Mouse (Mus musculus) layer of hippocampus, postnatal 14 days (tissue): ENCODE measurements at regions not wholly inside any gene's neighbourhood (a gene's known extent, or its start where the extent isn't known, plus 50 kb on each side); places are given as distances from the start of the nearest gene placed in this dataset.

Experiments used
- DNase-seq, 2 experiments: peaks; one replicate each; pipeline ENCODE4 v3.0.0; 2021 to 2022; ENCODE audit warnings: low spot score in 2 of 2, mixed read lengths in 1 of 2

- no peak for DNase-seq
These were observed 263.1 kb upstream of the Lyplal1 start for GRCm38 (mm10) chr1:186379938-186380847.

GRCm38 (mm10) chr1:186376906-186377623 lies 260.0 kb upstream of the Lyplal1 start:
- DNase-seq: no peak

- no peak for DNase-seq
These were observed 257.0 kb upstream of the Lyplal1 start for GRCm38 (mm10) chr1:186374009-186374649.

DNA sequence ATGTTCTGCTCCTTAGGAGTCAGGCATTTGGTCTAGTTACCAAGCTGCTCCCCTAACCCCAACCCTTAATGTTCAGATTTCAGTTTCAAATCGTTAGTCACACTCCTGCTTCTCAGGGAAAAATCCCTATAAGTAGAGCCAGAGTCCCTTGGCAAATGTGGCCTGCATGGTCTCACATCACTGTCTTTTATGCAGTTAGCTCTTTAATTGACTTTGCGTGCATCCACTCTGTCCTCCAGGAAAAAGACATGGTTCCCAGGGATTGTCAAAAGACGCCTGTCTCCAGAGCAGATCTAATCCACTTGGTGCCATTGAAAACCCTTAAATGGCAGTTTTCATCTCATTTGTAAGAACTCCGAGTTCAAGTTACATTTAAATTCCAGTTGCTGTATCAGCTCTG lies 256.3 kb upstream of the Lyplal1 start:
- no peak for DNase-seq

- DNase-seq: no peak
These were observed 255.8 kb upstream of the Lyplal1 start for GRCm38 (mm10) chr1:186372770-186373353.

DNA sequence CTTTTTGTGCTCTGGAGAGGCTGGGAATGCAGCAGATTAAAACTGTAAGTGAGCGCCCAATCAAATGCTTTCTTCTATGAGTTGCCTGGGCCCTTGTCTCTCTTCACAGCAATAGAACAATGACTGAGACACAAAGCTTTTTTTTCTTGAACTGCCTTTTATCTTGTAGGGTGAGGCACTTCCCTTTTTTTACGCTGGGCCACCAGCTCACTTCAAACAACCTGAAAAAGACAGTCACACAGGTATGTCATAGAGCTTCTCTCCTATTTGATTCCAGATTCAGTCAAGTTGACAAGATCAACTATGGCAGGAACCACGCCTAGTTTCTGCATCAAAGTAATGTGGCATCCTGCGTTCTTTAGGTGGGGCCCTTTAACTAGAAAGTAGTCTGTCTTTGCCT lies 246.2 kb upstream of the Lyplal1 start:
- no peak for DNase-seq

DNA sequence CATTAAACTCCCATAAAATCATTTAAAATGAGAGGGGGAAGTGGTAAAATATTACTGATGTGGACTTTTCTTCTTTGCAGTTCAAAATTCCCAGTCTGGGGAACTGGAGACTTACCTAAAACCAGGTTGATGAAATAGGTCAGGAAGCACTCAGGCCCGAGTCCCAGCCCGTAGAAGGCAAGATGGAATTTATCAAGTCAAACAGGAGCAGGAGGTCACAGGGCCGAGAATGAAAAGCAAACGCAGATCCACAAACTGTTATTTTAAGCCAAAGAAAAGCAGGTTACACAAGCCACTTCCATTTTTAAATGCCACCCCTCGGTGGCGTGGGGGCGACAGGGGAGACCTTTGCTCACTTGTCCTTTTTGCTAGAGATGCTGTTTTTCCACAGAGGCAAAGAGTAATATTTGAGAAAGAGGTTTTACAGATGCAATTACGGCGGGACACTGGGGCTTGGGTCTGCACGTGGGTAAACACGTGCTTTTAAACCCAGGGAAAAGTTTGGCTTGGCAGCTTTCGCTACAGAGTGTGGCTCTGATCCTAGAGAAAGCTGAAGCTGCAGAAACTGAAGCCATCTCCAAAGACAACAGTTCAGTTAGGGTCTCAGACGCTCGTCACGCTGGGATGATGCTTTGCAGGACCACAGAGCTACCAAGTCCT lies 241.0 kb upstream of the Lyplal1 start:
- DNase-seq: peak in 1 of 2 experiments; percentile 18

DNA sequence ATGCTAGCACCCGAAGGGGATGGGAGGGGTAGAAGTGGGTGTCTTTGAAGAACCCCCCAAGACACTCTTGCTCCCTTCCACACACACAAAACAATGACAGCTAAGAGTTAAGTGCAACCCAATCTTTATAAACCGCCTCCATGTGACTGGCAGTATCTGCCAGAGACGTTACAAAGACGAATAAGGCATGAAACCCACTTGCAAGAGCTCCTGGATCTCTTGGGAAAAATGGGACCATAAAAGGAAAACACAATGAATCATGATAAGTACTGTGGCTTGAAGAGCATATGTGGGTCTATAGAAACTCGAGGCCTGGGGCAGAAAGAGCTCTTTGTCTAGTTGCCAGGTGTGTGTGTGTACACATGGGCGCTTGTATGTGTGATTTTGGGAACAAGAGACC lies 237.6 kb upstream of the Lyplal1 start:
- DNase-seq: no peak

DNA sequence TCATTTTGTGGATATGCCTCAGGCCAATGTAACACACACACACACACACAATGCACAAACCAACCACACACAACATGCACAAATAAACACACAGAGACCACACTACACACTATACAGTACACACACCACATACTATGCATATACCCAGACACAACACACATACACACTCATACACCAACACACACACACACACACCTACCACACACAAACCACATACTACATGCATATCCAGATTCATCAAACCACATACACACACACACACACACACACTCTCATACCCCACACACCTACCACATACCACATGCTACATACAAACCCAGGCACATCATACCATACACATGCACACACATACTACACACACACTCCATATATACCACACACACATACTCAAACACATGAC lies 237.0 kb upstream of the Lyplal1 start:
- no peak for DNase-seq

GRCm38 (mm10) chr1:186350381-186350780 lies 233.3 kb upstream of the Lyplal1 start:
- no peak for DNase-seq

DNA sequence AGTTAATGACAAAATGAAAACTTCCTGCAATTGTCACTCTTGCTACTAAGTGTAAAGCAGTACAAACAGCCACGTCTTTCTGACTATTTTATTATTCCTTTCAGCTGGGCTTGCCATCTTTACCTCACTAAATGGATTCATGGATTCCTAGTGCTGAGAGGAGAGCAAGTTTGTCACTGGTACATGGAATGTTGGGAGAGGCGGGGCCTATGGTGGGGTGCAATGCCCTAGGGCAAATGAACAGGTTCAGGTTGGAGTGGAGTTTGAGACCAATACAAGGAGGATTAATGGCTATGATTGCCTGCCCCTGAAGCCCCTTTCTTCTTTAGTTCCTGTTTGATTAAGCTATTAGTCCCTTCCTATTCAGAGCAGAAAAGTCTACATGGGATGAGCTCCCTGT lies 232.9 kb upstream of the Lyplal1 start:
- no peak for DNase-seq

DNA sequence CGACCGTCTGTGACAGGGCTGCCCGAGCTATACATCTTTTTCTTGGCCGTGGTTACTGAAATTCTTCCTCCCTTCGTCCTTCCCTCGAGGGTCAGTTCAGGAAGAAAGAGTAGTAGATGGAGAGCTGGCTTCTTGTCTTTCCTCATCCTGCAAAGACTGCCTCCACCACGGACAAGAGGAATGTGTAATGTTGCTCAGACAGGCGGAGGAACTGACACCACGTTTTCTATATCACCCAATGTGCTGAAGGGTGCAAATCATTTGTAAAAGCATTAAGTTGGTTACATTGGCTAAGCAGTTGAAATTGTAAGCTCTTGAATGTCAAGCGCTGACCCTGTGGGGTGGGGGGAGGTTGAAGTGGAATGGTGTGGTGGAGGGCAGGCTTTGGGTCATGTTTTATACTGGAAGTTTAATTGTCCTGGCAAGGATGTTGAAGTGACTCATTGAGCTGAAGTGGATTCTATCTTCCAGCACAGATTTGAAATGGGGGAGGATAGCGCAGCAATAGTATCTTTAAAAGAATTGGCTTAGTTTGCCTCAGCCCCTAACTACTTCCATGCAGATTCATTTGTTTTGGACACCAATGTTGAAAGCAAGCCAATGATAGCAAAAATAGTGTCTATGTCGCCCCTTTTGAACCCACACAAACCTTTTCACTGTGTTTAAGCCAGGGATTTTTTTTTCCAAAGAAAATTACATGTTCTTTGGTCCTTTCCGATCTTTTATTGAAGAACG lies 230.5 kb upstream of the Lyplal1 start:
- no peak for DNase-seq

GRCm38 (mm10) chr1:186345449-186345848 lies 228.3 kb upstream of the Lyplal1 start:
- DNase-seq: no peak

DNA sequence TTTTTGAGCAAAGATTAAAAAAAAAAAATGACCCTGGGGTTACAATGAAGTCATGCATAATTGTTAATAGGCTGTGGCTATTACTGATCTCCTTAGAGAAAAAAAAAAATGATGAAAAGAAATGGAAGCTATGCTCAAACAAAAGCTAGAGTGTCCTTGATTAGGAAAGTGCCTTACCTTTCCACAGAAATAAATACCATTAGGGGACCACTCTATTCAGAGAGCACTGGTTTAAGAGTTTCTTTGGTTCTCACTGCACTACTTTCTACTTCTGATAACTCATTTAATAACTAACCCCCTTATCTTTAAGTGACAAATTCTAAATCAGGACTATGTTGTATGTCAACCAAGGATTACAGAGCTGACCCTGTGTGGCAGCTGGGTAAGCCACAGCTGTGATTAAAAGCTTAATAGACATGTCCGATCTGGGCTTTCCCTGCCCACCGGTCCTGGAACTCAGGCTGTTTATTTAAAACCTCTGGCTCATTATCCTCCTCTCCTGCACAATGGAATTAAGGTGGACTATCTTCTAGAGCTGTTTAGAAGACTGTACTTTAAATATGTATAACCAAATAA lies 225.9 kb upstream of the Lyplal1 start:
- DNase-seq: no peak

DNA sequence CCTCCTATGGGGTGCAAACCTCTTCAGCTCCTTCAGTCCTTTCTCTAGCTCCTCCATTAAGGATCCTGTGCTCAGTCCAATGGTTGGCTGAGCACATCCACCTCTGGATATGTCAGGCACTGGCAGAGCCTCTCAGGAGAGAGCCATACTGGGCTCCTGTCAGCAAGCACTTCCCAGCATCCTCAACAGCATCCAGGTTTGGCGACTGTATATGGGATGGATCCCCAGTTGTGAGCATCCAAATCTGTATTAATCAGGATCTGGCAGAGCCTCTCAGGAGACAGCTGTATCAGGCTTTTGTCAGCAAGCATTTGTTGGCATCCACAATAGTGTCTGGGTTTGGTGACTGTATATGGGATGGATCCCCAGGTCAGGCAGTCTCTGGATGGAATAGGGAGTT lies 225.3 kb upstream of the Lyplal1 start:
- no peak for DNase-seq

DNA sequence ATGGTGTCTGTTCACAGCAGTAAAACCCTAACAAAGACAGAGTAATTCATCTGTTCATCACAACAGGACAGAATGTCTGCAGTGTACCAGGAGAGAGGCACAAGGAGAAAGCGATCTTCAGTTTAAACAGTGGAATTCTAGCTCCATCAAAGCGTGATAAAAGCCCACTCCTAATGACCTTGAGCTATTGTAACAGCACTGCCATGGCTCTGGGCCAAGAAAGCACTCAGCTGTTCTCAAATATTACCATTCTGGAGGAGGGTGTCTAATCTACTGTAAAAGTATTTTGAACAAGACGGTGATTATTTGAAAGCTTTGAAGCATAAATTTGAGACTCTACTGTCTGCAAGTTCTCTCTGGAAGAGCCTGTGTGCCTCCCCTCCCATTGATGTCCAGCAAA lies 224.8 kb upstream of the Lyplal1 start:
- DNase-seq: no peak

- peak in 1 of 2 experiments; percentile 46 for DNase-seq
These were observed 223.6 kb upstream of the Lyplal1 start for GRCm38 (mm10) chr1:186340701-186341100.

GRCm38 (mm10) chr1:186317285-186317684 lies 200.2 kb upstream of the Lyplal1 start:
- no peak for DNase-seq

- DNase-seq: no peak
These were observed 197.1 kb upstream of the Lyplal1 start for GRCm38 (mm10) chr1:186314180-186314579.

- DNase-seq: no peak
These were observed 195.6 kb upstream of the Lyplal1 start for GRCm38 (mm10) chr1:186312698-186313097.
